Mouse (Mus musculus) heart, adult 8-10 months (tissue): ENCODE results near the gene Olfr1493-ps1. TPM values are rescaled to one million over a fixed set of nuclear protein-coding genes. Genes with fewer than 3 reads are reported as not detected.

Source experiments
- DNase-seq: peaks from one replicate; pipeline ENCODE4 v3.0.0; 2022; ENCODE audit warnings: low spot score
- total RNA-seq, 4 experiments: library from RNA; stranded (reverse); gene quantifications; 2 replicates each; pipeline ENCODE4 v1.2.4; 2022

Olfr1493-ps1 gene
- total RNA-seq: not detected

DNA sequence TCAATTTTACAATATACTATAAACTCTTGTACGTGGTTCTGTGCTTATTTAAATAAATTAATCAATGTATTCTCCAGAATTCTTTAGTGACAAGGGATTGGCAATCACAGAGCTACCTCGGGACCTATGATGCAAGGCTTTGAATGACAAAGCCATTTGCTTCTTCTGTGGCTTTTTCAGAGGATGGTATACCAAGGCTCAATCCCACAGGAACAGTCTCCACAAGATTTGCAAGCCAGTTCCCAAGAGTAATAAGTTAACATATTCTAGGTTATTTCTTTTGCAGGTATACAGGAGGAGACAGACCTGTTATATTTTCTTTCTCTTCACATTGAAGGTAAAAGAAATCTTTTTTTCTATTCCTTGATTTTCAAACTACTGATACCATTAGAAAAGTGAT lies at the start of gene Olfr1493-ps1:
Gene Olfr1493-ps1, plus strand, starts transcription at position 301 of the 400 bp plus-strand sequence.
- no peak for DNase-seq

- DNase-seq: no peak
Measured at GRCm38 (mm10) chr19:13696968-13697367, 26.1 kb upstream of the Olfr1493-ps1 start, which contains the start of gene Olfr1491. TSS of gene Olfr1491 (plus strand) at chr19:13697268.

DNA sequence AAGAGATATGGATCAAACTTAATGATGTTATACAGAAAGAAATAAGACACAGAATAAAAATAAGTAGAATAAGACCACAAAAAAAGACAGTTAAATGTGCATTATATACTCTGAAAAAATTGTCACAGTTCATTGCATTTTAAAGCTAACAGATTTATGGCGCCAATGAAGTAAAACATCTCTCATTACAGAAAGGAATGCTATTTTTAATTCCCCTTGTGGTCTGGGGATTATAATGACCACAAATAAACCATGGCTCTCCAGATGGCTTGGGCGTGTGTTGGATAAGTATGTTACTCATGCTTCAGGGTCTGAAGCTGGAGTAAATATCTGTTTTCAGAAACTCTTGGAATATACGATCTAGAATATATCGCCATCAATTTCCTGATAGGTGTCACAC lies 16.4 kb downstream of the Olfr1493-ps1 start, which contains the start of gene Olfr1494:
Gene Olfr1494, plus strand, starts transcription at position 301 of the 400 bp plus-strand sequence.
- no peak for DNase-seq

GRCm38 (mm10) chr19:13749366-13749765 lies 26.3 kb downstream of the Olfr1493-ps1 start:
- no peak for DNase-seq

DNA sequence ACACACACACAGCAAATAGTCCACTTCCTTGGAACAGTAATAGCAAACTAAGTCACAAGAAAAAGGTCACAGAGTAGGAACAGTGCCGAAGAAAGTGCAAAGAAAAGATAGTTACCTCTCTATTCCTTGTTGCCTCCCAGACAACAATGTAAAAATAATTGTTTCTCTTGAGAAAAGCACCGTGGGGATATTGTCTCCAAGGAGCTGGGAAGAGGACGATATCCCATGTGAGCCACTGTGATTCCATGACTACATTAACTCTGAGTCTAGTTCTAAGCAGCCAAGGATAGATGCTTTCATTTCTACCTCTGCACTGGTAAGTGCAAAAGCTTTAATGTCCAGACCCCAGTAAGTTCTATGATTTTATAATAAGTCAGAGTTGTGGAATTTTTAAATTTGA lies 41.2 kb downstream of the Olfr1493-ps1 start, which contains the start of gene Olfr1495:
Gene Olfr1495, plus strand, starts transcription at position 301 of the 400 bp plus-strand sequence.
- DNase-seq: no peak

GRCm38 (mm10) chr19:13768565-13769276 lies 45.6 kb downstream of the Olfr1493-ps1 start:
- no peak for DNase-seq

GRCm38 (mm10) chr19:13777578-13777977 lies 54.5 kb downstream of the Olfr1493-ps1 start, which contains the start of gene Olfr1496:
TSS of gene Olfr1496 (plus strand) at chr19:13777878.
- DNase-seq: no peak

Other genes with a start within 250 kb of the Olfr1493-ps1 start
- gene Olfr1475, start 243.1 kb upstream of the Olfr1493-ps1 start, total RNA-seq: not detected
- not detected for gene Olfr1477, start 222.7 kb upstream of the Olfr1493-ps1 start, total RNA-seq
- gene Olfr1480, start 195.4 kb upstream of the Olfr1493-ps1 start, total RNA-seq: not detected
- not detected for gene Olfr1484, start 139.8 kb upstream of the Olfr1493-ps1 start, total RNA-seq
- gene Olfr1487, start 105.9 kb upstream of the Olfr1493-ps1 start, total RNA-seq: not detected
- gene Olfr1489, start 91.7 kb upstream of the Olfr1493-ps1 start, total RNA-seq: not detected
- not detected for gene Olfr1490, start 72.2 kb upstream of the Olfr1493-ps1 start, total RNA-seq
- gene Olfr1491, start 26.0 kb upstream of the Olfr1493-ps1 start, total RNA-seq: not detected
- gene Olfr1494, start 16.4 kb downstream of the Olfr1493-ps1 start, total RNA-seq: not detected
- gene Olfr1495, start 41.3 kb downstream of the Olfr1493-ps1 start, total RNA-seq: not detected
- not detected for gene Olfr1496, start 54.6 kb downstream of the Olfr1493-ps1 start, total RNA-seq
- gene Olfr1497, start 74.9 kb downstream of the Olfr1493-ps1 start, total RNA-seq: not detected
- not detected for gene Olfr1499, start 96.2 kb downstream of the Olfr1493-ps1 start, total RNA-seq
- gene Olfr1500, start 107.2 kb downstream of the Olfr1493-ps1 start, total RNA-seq: not detected
- gene Olfr1501, start 127.4 kb downstream of the Olfr1493-ps1 start, total RNA-seq: not detected
- gene Olfr1502, start 138.5 kb downstream of the Olfr1493-ps1 start, total RNA-seq: not detected
- gene Olfr1504, start 174.7 kb downstream of the Olfr1493-ps1 start, total RNA-seq: not detected
- gene Olfr1505, start 190.3 kb downstream of the Olfr1493-ps1 start, total RNA-seq: not detected